Mouse (Mus musculus) kidney, adult 11 months (tissue): ENCODE results near the gene Ptcd3.
"Not testable (repeated sequence)": the region's sequence is repeated elsewhere in the genome, so short reads cannot be mapped to it uniquely, and the experiment has no call there.

Source experiments
- DNase-seq: peaks from one replicate; pipeline ENCODE4 v3.0.0; 2022

Ptcd3 gene

GRCm38 (mm10) chr6:71868809-71869208 is 39.7 kb downstream of the Ptcd3 start:
- no peak for DNase-seq

DNA sequence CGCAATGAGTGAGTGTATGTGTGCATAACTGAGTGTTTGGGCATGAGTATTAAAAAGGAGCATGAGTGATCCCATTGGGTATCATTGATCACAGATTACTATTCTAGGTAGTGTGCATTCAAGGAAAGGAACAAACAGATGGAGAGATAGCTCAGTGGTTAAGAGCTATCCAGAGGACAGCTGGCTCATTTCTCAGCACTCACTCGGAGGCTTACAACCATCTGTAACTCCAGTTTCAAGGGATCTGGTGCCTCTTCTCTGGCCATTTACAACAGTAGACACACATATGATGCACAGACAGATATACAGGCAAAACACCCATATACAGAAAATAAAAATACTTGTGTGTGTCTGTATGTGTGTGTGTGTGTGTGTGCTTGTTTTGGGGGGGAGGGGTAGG is 40.8 kb downstream of the Ptcd3 start:
- no peak for DNase-seq

- DNase-seq: not testable (repeated sequence)
These were observed 61.6 kb downstream of the Ptcd3 start for GRCm38 (mm10) chr6:71846906-71847305.

GRCm38 (mm10) chr6:71840597-71841290 is 67.8 kb downstream of the Ptcd3 start:
- no peak for DNase-seq

- DNase-seq: no peak
These were observed 68.7 kb downstream of the Ptcd3 start for GRCm38 (mm10) chr6:71839815-71840214.

GRCm38 (mm10) chr6:71836811-71837210 is 71.7 kb downstream of the Ptcd3 start:
- DNase-seq: no peak

DNA sequence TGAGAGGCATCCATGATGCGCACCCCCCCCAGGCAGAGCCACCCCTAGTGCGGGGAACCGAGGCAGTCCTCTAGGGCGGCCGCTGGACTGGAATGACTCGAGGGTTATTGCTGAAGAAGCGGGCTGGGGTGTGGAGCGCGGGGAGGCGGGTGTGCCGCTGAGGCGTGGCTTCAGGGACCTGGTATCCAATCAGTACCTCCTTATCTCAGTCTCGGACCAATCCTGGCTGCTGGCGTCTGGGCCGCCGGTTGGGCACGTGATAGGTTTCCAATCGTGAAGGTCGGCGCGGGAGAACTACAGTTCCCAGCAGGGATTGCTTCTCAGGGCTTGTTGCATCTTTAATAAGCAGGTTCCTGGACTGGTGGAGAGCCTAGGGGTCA is 77.0 kb downstream of the Ptcd3 start:
- peak; percentile 99 for DNase-seq

- peak; percentile 98 for DNase-seq
These were observed 77.6 kb downstream of the Ptcd3 start, which contains the start of gene Immt for GRCm38 (mm10) chr6:71830690-71831580. Immt (plus strand) TSS chr6:71831331.
